Mouse (Mus musculus) forebrain, embryonic 14.5 days (tissue): Measurements from ENCODE around the gene Pnp2. TPM values are rescaled to one million over a fixed set of nuclear protein-coding genes. Genes with fewer than 3 reads are reported as not detected.
A peak's percentile ranks its signal among the peaks of the same experiment; 100 is the strongest.
"Not testable (repeated sequence)": the region's sequence is repeated elsewhere in the genome, so short reads cannot be mapped to it uniquely, and the experiment has no call there.

Source experiments
- ATAC-seq: fragments of 200-750 bp; cut with Nextera tagmentation; 2 replicates; pipeline ENCODE4 v1.8.0; 2017; ENCODE audit warnings: mild to moderate bottlenecking, moderate library complexity
- DNase-seq: peaks from one replicate; pipeline ENCODE4 v3.0.0-alpha.2; 2015; ENCODE audit warnings: low spot score
- H3K27ac ChIP-seq: fragments of 300-500 bp; sonication (generic); 2 replicates; pipeline ENCODE4 v1.5.1; 2014; ENCODE audit warnings: low read depth, mild to moderate bottlenecking, control low read depth, low read length, moderate library complexity
- H3K27me3 ChIP-seq: fragments of 300-500 bp; sonication (generic); replicated peaks from 2 replicates; pipeline ENCODE4 v1.6.1; 2014; ENCODE audit warnings: low read length, control low read depth, mixed read lengths; ENCODE audit not compliant: control insufficient read depth, insufficient read depth
- H3K36me3 ChIP-seq: fragments of 300-500 bp; sonication (generic); 2 replicates; pipeline ENCODE4 v1.6.1; 2014; ENCODE audit warnings: low read length, control low read depth; ENCODE audit not compliant: control insufficient read depth, insufficient read depth
- H3K4me1 ChIP-seq: fragments of 300-500 bp; sonication (generic); 2 replicates; pipeline ENCODE4 v1.6.1; 2014; ENCODE audit warnings: antibody characterized with exemption, low read length, control low read depth; ENCODE audit not compliant: control insufficient read depth, insufficient read depth
- H3K4me2 ChIP-seq: fragments of 300-500 bp; sonication (generic); 2 replicates; pipeline ENCODE4 v1.6.1; 2014; ENCODE audit warnings: mild to moderate bottlenecking, control low read depth, low read length
- H3K4me3 ChIP-seq: fragments of 300-500 bp; sonication (generic); 2 replicates; pipeline ENCODE4 v1.5.1; 2014; ENCODE audit warnings: low read depth, low read length, control low read depth
- H3K9ac ChIP-seq: fragments of 300-500 bp; sonication (generic); 2 replicates; pipeline ENCODE4 v1.6.1; 2014; ENCODE audit warnings: mild to moderate bottlenecking, low read length, control low read depth, moderate library complexity
- H3K9me3 ChIP-seq: fragments of 300-500 bp; sonication (generic); replicated peaks from 2 replicates; pipeline ENCODE4 v1.6.1; 2016; ENCODE audit warnings: low read length, control low read depth, mixed read lengths; ENCODE audit not compliant: control insufficient read depth
- WGBS: fragments of 180-500 bp; shearing (Covaris S2); extraction: QIAGEN DNeasy Blood & Tissue Kit; methylation state at CpG from one replicate; pipeline ENCODE4 v1.1.7; 2014; 5-methylcytosine and 5-hydroxymethylcytosine counted together
- polyA plus RNA-seq: library from polyadenylated mRNA; unstranded; fragments of >200 nt; fragmentation: Nextera tagmentation; extraction: Ambion mirVana; gene quantifications from 2 replicates; pipeline ENCODE4 v1.2.1, GENCODE M21; 2014

Gene Pnp2
- polyA plus RNA-seq, result 0.46 and 0.69 TPM in 2 replicates

DNA sequence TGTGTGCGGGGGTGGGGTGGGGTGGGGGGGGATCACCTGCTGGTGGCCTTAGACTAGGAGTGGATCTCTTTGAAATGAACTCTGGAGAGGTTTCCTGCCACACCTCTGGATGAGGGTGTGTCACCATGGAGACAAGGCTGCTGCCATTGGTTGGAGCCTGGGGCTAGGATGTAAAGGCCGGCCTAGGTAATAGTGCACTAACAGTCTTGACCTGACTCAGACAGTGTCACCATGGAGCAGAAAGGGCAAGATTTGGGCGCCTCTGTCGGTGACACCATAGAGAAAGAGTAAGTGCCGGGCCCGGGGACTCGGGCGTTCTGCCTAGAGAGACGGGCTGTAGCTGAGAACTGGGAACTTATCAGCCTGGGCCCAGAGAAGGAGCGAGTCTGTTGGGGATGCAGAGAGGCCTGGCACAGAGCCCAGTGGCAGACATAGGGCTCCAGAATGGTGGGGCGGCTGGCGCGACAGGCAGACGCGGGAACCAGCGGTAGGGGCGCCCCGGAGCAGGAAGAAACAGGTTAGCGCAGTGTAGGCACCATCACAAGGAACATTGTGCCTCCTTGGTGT, at the start of gene Pnp2:
Gene Pnp2 (plus strand): TSS at position 51 of the 567 bp plus-strand sequence.
- DNase-seq, result peak; percentile 35
- peak; percentile 94 for ATAC-seq

GRCm38 (mm10) chr14:50908126-50908525, 47.7 kb upstream of the Pnp2 start:
- DNase-seq (no peak), ATAC-seq (no peak)
- Histone ChIP-seq H3K4me2 (no peak overlapping the region), H3K36me3 (peaks cover 16% of the 10 kb centered on the region), H3K9me3 (no peaks in the 10 kb centered on the region), H3K4me3 (no peak overlapping the region), H3K27me3 (no peaks in the 10 kb centered on the region), H3K4me1 (no peaks in the 10 kb centered on the region), H3K9ac (no peak overlapping the region), H3K27ac (no peak overlapping the region)
- WGBS, result 77% methylated on average over 4 of the region's 4 CpGs

More for the DNA sequence above, at the start of gene Pnp2:
- not testable (repeated sequence) for H3K4me1 ChIP-seq, H3K36me3 ChIP-seq, H3K27ac ChIP-seq, H3K9ac ChIP-seq, H3K27me3 ChIP-seq, H3K4me3 ChIP-seq, H3K9me3 ChIP-seq
- H3K4me2 ChIP-seq, result peak within 1 kb of the TSS; percentile 33
- WGBS, result 5% methylated on average over 16 of the region's 19 CpGs

- Histone ChIP-seq H3K4me1 (no peaks in the 10 kb centered on the region), H3K9me3 (no peaks in the 10 kb centered on the region), H3K36me3 (peaks cover 45% of the 10 kb centered on the region), H3K27ac (no peak overlapping the region), H3K27me3 (no peaks in the 10 kb centered on the region), H3K4me3 (no peak overlapping the region), H3K4me2 (no peak overlapping the region), H3K9ac (no peak overlapping the region)
- no peak for ATAC-seq
- no peak for DNase-seq
- 46% methylated on average over 3 of the region's 3 CpGs for WGBS
Measured at GRCm38 (mm10) chr14:50911356-50911755, 44.4 kb upstream of the Pnp2 start.

DNA sequence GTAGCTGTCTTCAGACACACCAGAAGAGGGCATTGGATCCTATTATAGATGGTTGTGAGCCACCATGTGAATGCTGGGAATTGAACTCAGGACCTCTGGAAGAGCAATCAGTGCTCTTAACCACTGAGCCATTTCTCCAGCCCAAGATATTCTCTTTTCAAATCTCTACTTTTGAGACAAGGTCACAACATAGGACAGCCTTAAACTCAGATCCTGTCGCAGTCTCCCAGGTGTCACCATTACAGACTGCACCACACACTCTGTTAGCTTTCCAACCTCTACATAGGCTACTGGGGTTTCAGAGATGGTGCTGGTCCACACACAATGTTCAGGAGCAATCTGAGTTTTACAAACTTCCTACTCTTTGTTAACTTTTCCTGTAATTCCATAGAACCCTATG, 32.4 kb upstream of the Pnp2 start:
- ATAC-seq, H3K27ac ChIP-seq, H3K27me3 ChIP-seq, DNase-seq, H3K9me3 ChIP-seq: not testable (repeated sequence)
- WGBS, result 80% methylated on average over 1 of the region's 1 CpGs
- peak overlapping the region; percentile 85 for H3K4me3 ChIP-seq
- H3K9ac ChIP-seq, result peak overlapping the region; percentile 90; the same call in 1 of the 2 replicates
- peaks cover 41% of the 10 kb centered on the region for H3K36me3 ChIP-seq
- H3K4me2 ChIP-seq, result peak overlapping the region; percentile 65
- H3K4me1 ChIP-seq, result peaks cover 14% of the 10 kb centered on the region

DNA sequence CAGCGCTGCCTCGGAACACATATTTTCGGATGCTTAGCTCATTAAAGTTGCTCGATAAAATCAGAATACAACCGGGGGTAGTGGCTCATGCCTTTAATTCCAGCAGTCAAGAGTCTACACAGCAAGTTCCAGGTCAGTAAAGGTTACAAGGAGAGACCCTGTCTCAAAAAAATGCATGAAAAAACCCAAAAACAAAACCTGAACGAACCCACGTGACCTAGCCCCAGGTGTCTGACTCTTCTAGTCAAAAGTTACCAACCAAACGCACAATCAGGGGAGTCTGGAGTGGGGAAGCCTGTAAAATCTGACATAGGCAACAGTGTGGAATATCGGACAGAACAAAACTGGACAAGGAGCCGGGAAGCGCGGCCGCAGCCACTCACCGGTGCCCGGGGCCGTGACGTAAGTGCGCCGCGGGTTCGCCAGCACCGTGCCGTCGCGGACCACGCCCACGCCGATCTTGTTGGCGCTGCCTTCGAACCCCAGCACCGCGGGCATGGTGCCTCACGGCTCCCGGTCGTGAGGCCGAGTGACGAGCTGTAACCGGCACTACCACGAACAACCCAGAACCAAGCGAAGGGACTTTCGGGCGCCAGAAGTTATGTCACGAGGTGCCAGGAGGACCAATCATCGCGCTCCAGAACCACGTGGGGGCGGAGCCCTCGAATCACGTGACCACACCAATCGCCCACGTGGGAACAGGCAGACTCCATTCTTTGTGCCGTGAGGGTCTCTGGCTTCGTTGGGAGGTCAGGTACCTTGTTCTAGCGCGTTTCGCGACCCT, 31.3 kb upstream of the Pnp2 start, which contains the start of the genes Osgep and Apex1:
Gene Osgep (minus strand): TSS at position 613 of the 784 bp plus-strand sequence.
Gene Apex1 (plus strand): TSS at position 688 of the 784 bp plus-strand sequence.
- WGBS, result under 1% methylated on average over 57 of the region's 57 CpGs
- H3K27ac ChIP-seq, result peak within 1 kb of the TSS; percentile 90
- H3K4me2 ChIP-seq, result peak within 1 kb of the TSS; percentile 65
- DNase-seq (peak; percentile 99), ATAC-seq (peak; percentile 96)
- H3K9ac ChIP-seq, result peak within 1 kb of the TSS; percentile 90
- peaks cover 45% of the 10 kb centered on the region for H3K36me3 ChIP-seq
- H3K4me1 ChIP-seq, result peaks cover 14% of the 10 kb centered on the region
- H3K9me3 ChIP-seq, result no peaks in the 10 kb centered on the region
- no peaks in the 10 kb centered on the region for H3K27me3 ChIP-seq
- H3K4me3 ChIP-seq, result peak within 1 kb of the TSS; percentile 85

DNA sequence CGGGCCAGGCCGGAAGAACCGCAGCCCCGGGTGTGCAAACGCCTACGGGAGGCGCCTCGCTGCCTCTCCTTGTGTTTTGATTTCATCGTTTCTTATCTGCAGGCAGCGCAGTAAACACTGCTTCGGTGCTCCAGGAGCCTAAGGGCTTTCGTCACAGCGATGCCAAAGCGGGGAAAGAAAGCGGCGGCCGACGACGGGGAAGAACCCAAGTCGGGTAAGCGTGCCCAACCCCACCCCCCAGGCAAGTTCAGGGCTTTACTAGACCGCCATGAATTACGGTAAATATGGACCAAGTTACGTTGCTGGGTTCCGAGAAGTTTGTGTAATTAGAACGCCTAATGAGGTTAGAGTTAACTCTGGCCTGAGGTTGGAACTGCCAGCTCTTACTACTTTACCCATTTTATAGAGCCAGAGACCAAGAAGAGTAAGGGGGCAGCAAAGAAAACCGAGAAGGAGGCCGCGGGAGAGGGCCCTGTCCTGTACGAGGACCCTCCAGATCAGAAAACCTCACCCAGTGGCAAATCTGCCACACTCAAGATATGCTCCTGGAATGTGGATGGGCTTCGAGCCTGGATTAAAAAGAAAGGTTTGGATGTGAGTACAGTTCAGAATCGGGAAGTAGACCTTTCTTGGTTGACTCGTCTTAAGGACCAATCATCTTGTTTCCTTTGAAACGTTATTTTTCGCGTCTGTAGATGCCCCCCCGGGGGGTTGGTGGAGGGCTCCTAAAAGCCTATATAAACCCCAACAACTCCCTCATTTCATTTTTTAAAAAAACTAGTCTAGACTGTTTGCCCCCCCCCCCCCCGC, 30.5 kb upstream of the Pnp2 start:
- Histone ChIP-seq H3K36me3 (peaks cover 37% of the 10 kb centered on the region), H3K9ac (peak overlapping the region; percentile 90), H3K4me2 (peak overlapping the region; percentile 65), H3K9me3 (no peaks in the 10 kb centered on the region), H3K4me1 (peaks cover 17% of the 10 kb centered on the region), H3K27ac (peak overlapping the region; percentile 90), H3K4me3 (peak overlapping the region; percentile 85), H3K27me3 (no peaks in the 10 kb centered on the region)
- ATAC-seq, result no peak; the same call in none of the 2 replicates
- WGBS, result 1% methylated on average over 38 of the region's 38 CpGs
- peak; percentile 16 for DNase-seq

GRCm38 (mm10) chr14:50927366-50927765, 28.4 kb upstream of the Pnp2 start:
- peaks cover 37% of the 10 kb centered on the region for H3K36me3 ChIP-seq
- H3K4me2 ChIP-seq, result no peak overlapping the region
- DNase-seq, result no peak
- no peak overlapping the region for H3K27ac ChIP-seq
- H3K9ac ChIP-seq, result no peak overlapping the region
- ATAC-seq, result no peak
- H3K4me1 ChIP-seq, result peaks cover 17% of the 10 kb centered on the region
- H3K27me3 ChIP-seq, result no peaks in the 10 kb centered on the region
- H3K9me3 ChIP-seq, result no peaks in the 10 kb centered on the region
- 74% methylated on average over 3 of the region's 3 CpGs for whole genome bisulfite sequencing
- H3K4me3 ChIP-seq, result no peak overlapping the region

DNA sequence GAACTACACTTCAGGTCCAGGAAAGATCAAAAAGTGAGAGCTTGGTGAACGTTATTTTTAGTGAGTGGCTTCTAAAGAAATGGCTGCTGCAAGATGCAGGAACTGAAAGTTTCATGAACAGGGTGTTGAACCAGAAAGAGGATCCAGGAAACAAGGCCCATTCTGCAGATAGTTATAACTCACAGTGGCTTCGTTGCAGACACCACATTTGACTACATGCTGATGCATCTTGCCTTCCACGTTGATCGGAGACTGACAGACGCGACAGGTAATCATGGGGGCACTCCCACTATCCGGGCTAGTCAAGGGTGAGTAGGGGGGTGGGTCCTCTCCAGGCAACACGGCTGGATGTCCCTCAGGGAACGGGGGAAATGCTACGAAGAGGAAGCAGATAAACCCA, 25.8 kb upstream of the Pnp2 start:
- Histone ChIP-seq H3K27me3 (no peaks in the 10 kb centered on the region), H3K4me2 (peak overlapping the region; percentile 64), H3K4me1 (peaks cover 12% of the 10 kb centered on the region; the same call in 1 of the 2 replicates), H3K4me3 (peak overlapping the region; percentile 95), H3K9me3 (no peaks in the 10 kb centered on the region), H3K27ac (peak overlapping the region; percentile 80), H3K9ac (peak overlapping the region; percentile 98), H3K36me3 (peaks cover 37% of the 10 kb centered on the region)
- DNase-seq (no peak), ATAC-seq (no peak)
- 20% methylated on average over 10 of the region's 10 CpGs for whole genome bisulfite sequencing
